Mouse (Mus musculus) bone marrow macrophage, adult 2 months (primary cell): ENCODE data around the gene Eri3.

Experiments used
- CTCF ChIP-seq: IDR thresholded peaks from 2 replicates; pipeline ENCODE4 v1.5.1; 2012; ENCODE audit warnings: low read depth, mild to moderate bottlenecking, low read length, moderate library complexity
- POLR2A ChIP-seq: IDR thresholded peaks from 2 replicates; pipeline ENCODE4 v1.6.1; 2012; ENCODE audit warnings: mild to moderate bottlenecking, low read depth, low read length, borderline replicate concordance

DNA sequence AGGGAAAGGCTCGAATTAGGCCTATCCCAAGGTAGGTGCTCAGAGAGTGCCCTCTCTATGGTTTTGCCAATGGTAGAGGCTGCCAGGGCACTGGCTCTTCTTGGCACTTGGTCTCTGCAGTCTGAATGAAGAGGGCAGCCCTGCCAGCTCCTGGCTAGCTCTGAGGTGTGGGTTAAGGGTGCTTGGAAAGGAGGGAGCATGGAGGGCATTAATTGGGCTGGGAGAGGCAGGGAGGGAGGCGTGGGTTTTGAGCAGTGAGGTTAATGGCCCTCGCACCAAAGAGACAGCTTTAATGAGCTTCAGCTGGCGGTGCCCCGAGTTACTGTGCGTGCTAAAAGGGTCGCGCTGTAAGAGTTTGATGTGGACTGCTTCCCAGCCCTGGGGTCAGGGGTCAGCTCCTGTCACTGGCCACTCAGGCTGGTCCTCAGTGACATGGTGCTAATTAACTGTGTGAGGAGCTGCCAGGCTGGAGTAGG is 101.5 kb downstream of the Eri3 start:
- TF ChIP-seq CTCF (no peak), POLR2A (no peak)
